Mouse (Mus musculus): Measurements from ENCODE around the gene Rnpepl1. TPM values are rescaled to one million over a fixed set of nuclear protein-coding genes. Genes with fewer than 3 reads are reported as not detected.
"Not testable (repeated sequence)": the region's sequence is repeated elsewhere in the genome, so short reads cannot be mapped to it uniquely, and the experiment has no call there.

The Rnpepl1 gene
- polyA plus RNA-seq, 1 experiment from 2014 or later = 40.8 TPM

GRCm38 (mm10) chr1:92943219-92943989, 32.8 kb downstream of the Rnpepl1 start:
- Histone ChIP-seq H3K36me3 (ENCODE audit: control insufficient read depth, insufficient read depth, low read length) (peaks cover 96% of the 10 kb centered on the region), H3K4me2 (ENCODE audit: low read length) (no peak overlapping the region), H3K27ac (replicated peaks in 1 of 2; ENCODE audit: control insufficient read depth in 1 of 2, insufficient read depth in 1 of 2, low read depth in 2 of 2, low read length in 2 of 2) (no peak overlapping the region), H3K9ac (ENCODE audit: low read length) (no peak overlapping the region), H3K27me3 (ENCODE audit: control insufficient read depth, insufficient read depth, low read length) (no peaks in the 10 kb centered on the region), H3K9me3 (ENCODE audit: control insufficient read depth, low read length) (no peaks in the 10 kb centered on the region), H3K4me3 (ENCODE audit: control insufficient read depth in 1 of 2, insufficient read depth in 1 of 2, low read depth in 1 of 2, low read length in 2 of 2) (no peak overlapping the region), H3K4me1 (ENCODE audit: control insufficient read depth in 2 of 2, insufficient read depth in 2 of 2, low read length in 2 of 2) (no peaks in the 10 kb centered on the region)
- no peak for ATAC-seq (ENCODE audit: insufficient number of reproducible peaks, insufficient read depth, low FRiP score, low read depth)
- WGBS = 93% methylated on average over 19 of the region's 19 CpGs

- Histone ChIP-seq H3K4me3 (ENCODE audit: control insufficient read depth in 1 of 2, insufficient read depth in 1 of 2, low read depth in 1 of 2, low read length in 2 of 2) (no peak overlapping the region), H3K9ac (ENCODE audit: low read length) (no peak overlapping the region)
- WGBS = 87% methylated on average over 3 of the region's 3 CpGs
Observed at GRCm38 (mm10) chr1:92947966-92948365, 37.4 kb downstream of the Rnpepl1 start.

GRCm38 (mm10) chr1:92949426-92949825, 38.8 kb downstream of the Rnpepl1 start:
- no peaks in the 10 kb centered on the region for H3K27me3 ChIP-seq (ENCODE audit: control insufficient read depth, insufficient read depth, low read length)
- no peak overlapping the region for H3K4me2 ChIP-seq (ENCODE audit: low read length)
- ATAC-seq (ENCODE audit: insufficient number of reproducible peaks, insufficient read depth, low FRiP score, low read depth) = no peak
- no peaks in the 10 kb centered on the region for H3K4me1 ChIP-seq (ENCODE audit: control insufficient read depth in 2 of 2, insufficient read depth in 2 of 2, low read length in 2 of 2)
- WGBS = 41% methylated on average over 6 of the region's 6 CpGs
- H3K27ac ChIP-seq (replicated peaks in 1 of 2; ENCODE audit: control insufficient read depth in 1 of 2, insufficient read depth in 1 of 2, low read depth in 2 of 2, low read length in 2 of 2) = no peak overlapping the region
- no peaks in the 10 kb centered on the region for H3K9me3 ChIP-seq (ENCODE audit: control insufficient read depth, low read length)
- H3K4me3 ChIP-seq (ENCODE audit: control insufficient read depth in 1 of 2, insufficient read depth in 1 of 2, low read depth in 1 of 2, low read length in 2 of 2) = no peak overlapping the region
- peaks cover 44% of the 10 kb centered on the region for H3K36me3 ChIP-seq (ENCODE audit: control insufficient read depth, insufficient read depth, low read length)
- no peak overlapping the region for H3K9ac ChIP-seq (ENCODE audit: low read length)

More at GRCm38 (mm10) chr1:92947966-92948365, 37.4 kb downstream of the Rnpepl1 start:
- Histone ChIP-seq H3K36me3 (ENCODE audit: control insufficient read depth, insufficient read depth, low read length) (peaks cover 59% of the 10 kb centered on the region), H3K27ac (replicated peaks in 1 of 2; ENCODE audit: control insufficient read depth in 1 of 2, insufficient read depth in 1 of 2, low read depth in 2 of 2, low read length in 2 of 2) (no peak overlapping the region), H3K4me1 (ENCODE audit: control insufficient read depth in 2 of 2, insufficient read depth in 2 of 2, low read length in 2 of 2) (no peaks in the 10 kb centered on the region), H3K27me3 (ENCODE audit: control insufficient read depth, insufficient read depth, low read length) (no peaks in the 10 kb centered on the region), H3K9me3 (ENCODE audit: control insufficient read depth, low read length) (no peaks in the 10 kb centered on the region), H3K4me2 (ENCODE audit: low read length) (no peak overlapping the region)
- no peak for ATAC-seq (ENCODE audit: insufficient number of reproducible peaks, insufficient read depth, low FRiP score, low read depth)

- Histone ChIP-seq H3K9me3 (ENCODE audit: control insufficient read depth, low read length) (no peaks in the 10 kb centered on the region), H3K4me3 (ENCODE audit: control insufficient read depth in 1 of 2, insufficient read depth in 1 of 2, low read depth in 1 of 2, low read length in 2 of 2) (no peak within 1 kb of the TSS), H3K36me3 (ENCODE audit: control insufficient read depth, insufficient read depth, low read length) (peaks cover 33% of the 10 kb centered on the region), H3K4me2 (ENCODE audit: low read length) (no peak within 1 kb of the TSS), H3K27me3 (ENCODE audit: control insufficient read depth, insufficient read depth, low read length) (no peaks in the 10 kb centered on the region), H3K9ac (ENCODE audit: low read length) (no peak within 1 kb of the TSS), H3K4me1 (ENCODE audit: control insufficient read depth in 2 of 2, insufficient read depth in 2 of 2, low read length in 2 of 2) (no peaks in the 10 kb centered on the region), H3K27ac (replicated peaks in 1 of 2; ENCODE audit: control insufficient read depth in 1 of 2, insufficient read depth in 1 of 2, low read depth in 2 of 2, low read length in 2 of 2) (no peak within 1 kb of the TSS)
- ATAC-seq (ENCODE audit: insufficient number of reproducible peaks, insufficient read depth, low FRiP score, low read depth) = no peak
- 72% methylated on average over 5 of the region's 5 CpGs for WGBS
Observed at GRCm38 (mm10) chr1:92950607-92951006, 40.0 kb downstream of the Rnpepl1 start, which contains the start of gene Gpr35. TSS of gene Gpr35 (plus strand) at chr1:92950865.

- 47% methylated on average over 2 of the region's 2 CpGs for WGBS
- ATAC-seq (ENCODE audit: insufficient number of reproducible peaks, insufficient read depth, low FRiP score, low read depth) = no peak
- Histone ChIP-seq H3K4me3 (ENCODE audit: control insufficient read depth in 1 of 2, insufficient read depth in 1 of 2, low read depth in 1 of 2, low read length in 2 of 2) (no peak overlapping the region), H3K9ac (ENCODE audit: low read length) (no peak overlapping the region), H3K4me1 (ENCODE audit: control insufficient read depth in 2 of 2, insufficient read depth in 2 of 2, low read length in 2 of 2) (no peaks in the 10 kb centered on the region), H3K4me2 (ENCODE audit: low read length) (no peak overlapping the region), H3K27ac (replicated peaks in 1 of 2; ENCODE audit: control insufficient read depth in 1 of 2, insufficient read depth in 1 of 2, low read depth in 2 of 2, low read length in 2 of 2) (no peak overlapping the region), H3K9me3 (ENCODE audit: control insufficient read depth, low read length) (no peaks in the 10 kb centered on the region), H3K36me3 (ENCODE audit: control insufficient read depth, insufficient read depth, low read length) (peaks cover 4% of the 10 kb centered on the region; the same call in 1 of the 2 replicates), H3K27me3 (ENCODE audit: control insufficient read depth, insufficient read depth, low read length) (no peaks in the 10 kb centered on the region)
Observed at GRCm38 (mm10) chr1:92953641-92954040, 43.1 kb downstream of the Rnpepl1 start.

GRCm38 (mm10) chr1:92956571-92957335, 46.2 kb downstream of the Rnpepl1 start:
- H3K36me3 ChIP-seq (ENCODE audit: control insufficient read depth, insufficient read depth, low read length); H3K9ac ChIP-seq (ENCODE audit: low read length); H3K27me3 ChIP-seq (ENCODE audit: control insufficient read depth, insufficient read depth, low read length); H3K4me3 ChIP-seq (ENCODE audit: control insufficient read depth in 1 of 2, insufficient read depth in 1 of 2, low read depth in 1 of 2, low read length in 2 of 2); H3K27ac ChIP-seq (replicated peaks in 1 of 2; ENCODE audit: control insufficient read depth in 1 of 2, insufficient read depth in 1 of 2, low read depth in 2 of 2, low read length in 2 of 2); H3K4me1 ChIP-seq (ENCODE audit: control insufficient read depth in 2 of 2, insufficient read depth in 2 of 2, low read length in 2 of 2); ATAC-seq (ENCODE audit: insufficient number of reproducible peaks, insufficient read depth, low FRiP score, low read depth); H3K9me3 ChIP-seq (ENCODE audit: control insufficient read depth, low read length): not testable (repeated sequence)
- H3K4me2 ChIP-seq (ENCODE audit: low read length) = peak overlapping the region; percentile 52
- WGBS = 3% methylated on average over 11 of the region's 11 CpGs

- H3K4me3 ChIP-seq (ENCODE audit: control insufficient read depth in 1 of 2, insufficient read depth in 1 of 2, low read depth in 1 of 2, low read length in 2 of 2) = no peak overlapping the region
- no peaks in the 10 kb centered on the region for H3K4me1 ChIP-seq (ENCODE audit: control insufficient read depth in 2 of 2, insufficient read depth in 2 of 2, low read length in 2 of 2)
- WGBS = 89% methylated on average over 1 of the region's 1 CpGs
- no peaks in the 10 kb centered on the region; the same call in 1 of the 2 replicates for H3K27me3 ChIP-seq (ENCODE audit: control insufficient read depth, insufficient read depth, low read length)
- H3K27ac ChIP-seq (replicated peaks in 1 of 2; ENCODE audit: control insufficient read depth in 1 of 2, insufficient read depth in 1 of 2, low read depth in 2 of 2, low read length in 2 of 2) = no peak overlapping the region
- no peak overlapping the region for H3K4me2 ChIP-seq (ENCODE audit: low read length)
- ATAC-seq (ENCODE audit: insufficient number of reproducible peaks, insufficient read depth, low FRiP score, low read depth) = no peak
- H3K9me3 ChIP-seq (ENCODE audit: control insufficient read depth, low read length) = no peaks in the 10 kb centered on the region
- no peak overlapping the region for H3K9ac ChIP-seq (ENCODE audit: low read length)
- no peaks in the 10 kb centered on the region for H3K36me3 ChIP-seq (ENCODE audit: control insufficient read depth, insufficient read depth, low read length)
Observed at GRCm38 (mm10) chr1:92958999-92959398, 48.4 kb downstream of the Rnpepl1 start.

Data from heart, embryonic 14.5 days (tissue).